Mouse (Mus musculus) olfactory bulb, adult 2 months (tissue): ENCODE results near the gene Rexo1.

Experiments
- CTCF ChIP-seq: fragments of 200-500 bp; IDR thresholded peaks from 2 replicates; pipeline ENCODE4 v1.5.1; 2012; ENCODE audit warnings: low read depth, mild to moderate bottlenecking, low read length, moderate library complexity; ENCODE audit not compliant: insufficient read depth
- POLR2A ChIP-seq: fragments of 200-500 bp; IDR thresholded peaks from 2 replicates; pipeline ENCODE4 v1.6.1; 2012; ENCODE audit warnings: mild to moderate bottlenecking, low read depth, low read length, moderate library complexity; ENCODE audit not compliant: insufficient read depth

DNA sequence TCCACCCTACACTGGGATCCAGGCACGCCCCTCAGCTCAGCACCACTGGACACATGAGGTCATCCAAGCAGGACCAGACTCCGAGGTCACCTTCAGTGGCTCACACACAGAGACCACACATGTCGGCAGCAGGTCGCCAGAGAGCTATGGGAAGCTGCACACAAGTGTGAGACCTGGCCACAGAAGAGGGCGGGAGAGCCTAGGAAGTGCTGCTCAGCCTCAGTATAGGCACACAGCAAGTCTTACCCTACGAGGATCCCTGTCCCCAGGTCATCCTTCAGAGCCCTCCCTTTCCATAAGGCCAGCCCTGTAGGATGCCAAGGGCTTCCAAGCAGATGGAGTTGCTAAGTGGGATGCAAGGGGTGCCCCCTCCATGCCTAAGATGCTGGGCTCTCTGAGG, 7.4 kb downstream of the Rexo1 start:
- no peak for TF ChIP-seq POLR2A
- TF ChIP-seq CTCF = no peak
